Mouse (Mus musculus) embryo, embryonic 10.5 days (tissue): ENCODE measurements around the gene Wdr38.

ENCODE experiments used
- DNase-seq: peaks from one replicate; pipeline ENCODE4 v3.0.0-alpha.2; 2015; ENCODE audit warnings: low spot score

Wdr38 gene

GRCm38 (mm10) chr2:38997386-38998374, at the start of gene Wdr38:
TSS of gene Wdr38 (plus strand) at chr2:38997476.
- DNase-seq, result peak; percentile 91

- no peak for DNase-seq
These were observed 49.7 kb upstream of the Wdr38 start for GRCm38 (mm10) chr2:38947566-38947965.

- no peak for DNase-seq
These were observed 47.0 kb upstream of the Wdr38 start for GRCm38 (mm10) chr2:38950281-38950719.

- no peak for DNase-seq
These were observed 44.0 kb upstream of the Wdr38 start for GRCm38 (mm10) chr2:38953152-38953883.

- no peak for DNase-seq
These were observed 41.2 kb upstream of the Wdr38 start for GRCm38 (mm10) chr2:38956062-38956461.

GRCm38 (mm10) chr2:38957671-38958223, 39.5 kb upstream of the Wdr38 start:
- DNase-seq, result no peak

- DNase-seq, result peak; percentile 79
These were observed 33.1 kb upstream of the Wdr38 start for GRCm38 (mm10) chr2:38964198-38964597.

GRCm38 (mm10) chr2:38969650-38970049, 27.6 kb upstream of the Wdr38 start:
- DNase-seq, result no peak

- no peak for DNase-seq
These were observed 27.2 kb upstream of the Wdr38 start for GRCm38 (mm10) chr2:38970057-38970456.

GRCm38 (mm10) chr2:38973223-38973622, 24.1 kb upstream of the Wdr38 start:
- DNase-seq, result no peak

- no peak for DNase-seq
These were observed 23.6 kb upstream of the Wdr38 start for GRCm38 (mm10) chr2:38973701-38974100.

GRCm38 (mm10) chr2:38974171-38974570, 23.1 kb upstream of the Wdr38 start:
- no peak for DNase-seq

GRCm38 (mm10) chr2:38975181-38975580, 22.1 kb upstream of the Wdr38 start:
- DNase-seq, result no peak

GRCm38 (mm10) chr2:38975941-38976805, 21.1 kb upstream of the Wdr38 start:
- no peak for DNase-seq

- DNase-seq, result no peak
These were observed 19.4 kb upstream of the Wdr38 start for GRCm38 (mm10) chr2:38977837-38978236.

- DNase-seq, result no peak
These were observed 13.8 kb upstream of the Wdr38 start for GRCm38 (mm10) chr2:38983456-38983855.

GRCm38 (mm10) chr2:38986580-38986979, 10.7 kb upstream of the Wdr38 start:
- no peak for DNase-seq

- DNase-seq, result no peak
These were observed 9.9 kb upstream of the Wdr38 start for GRCm38 (mm10) chr2:38987371-38987770.

GRCm38 (mm10) chr2:38987803-38988510, 9.3 kb upstream of the Wdr38 start:
- no peak for DNase-seq

GRCm38 (mm10) chr2:38988929-38989328, 8.3 kb upstream of the Wdr38 start:
- no peak for DNase-seq

GRCm38 (mm10) chr2:38992004-38992403, 5.3 kb upstream of the Wdr38 start:
- no peak for DNase-seq
